Mouse (Mus musculus) neural tube, embryonic 15.5 days (tissue): ENCODE measurements at regions not wholly inside any gene's neighbourhood (a gene's known extent, or its start where the extent isn't known, plus 50 kb on each side); places are given as distances from the start of the nearest gene placed in this dataset.
A peak's percentile ranks its signal among the peaks of the same experiment; 100 is the strongest.

ENCODE experiments used
- ATAC-seq: fragments of 200-750 bp; cut with Nextera tagmentation; 2 replicates; pipeline ENCODE4 v1.8.0; 2017; ENCODE audit warnings: mild to moderate bottlenecking, moderate TSS enrichment, moderate library complexity; ENCODE audit not compliant: low FRiP score
- H3K27ac ChIP-seq: fragments of 300-500 bp; sonication (generic); replicated peaks from 2 replicates; pipeline ENCODE4 v1.5.1; 2015; ENCODE audit warnings: mild to moderate bottlenecking, inconsistent platforms
- H3K27me3 ChIP-seq: fragments of 300-500 bp; sonication (generic); replicated peaks from 2 replicates; pipeline ENCODE4 v1.6.1; 2015; ENCODE audit warnings: inconsistent platforms
- H3K36me3 ChIP-seq: fragments of 300-500 bp; sonication (generic); 2 replicates; pipeline ENCODE4 v1.6.1; 2015; ENCODE audit warnings: inconsistent platforms
- H3K4me1 ChIP-seq: fragments of 300-500 bp; sonication (generic); 2 replicates; pipeline ENCODE4 v1.6.1; 2015; ENCODE audit warnings: inconsistent platforms
- H3K4me2 ChIP-seq: fragments of 300-500 bp; sonication (generic); 2 replicates; pipeline ENCODE4 v1.6.1; 2015; ENCODE audit warnings: inconsistent platforms, mild to moderate bottlenecking, moderate library complexity
- H3K4me3 ChIP-seq: fragments of 300-500 bp; sonication (generic); replicated peaks from 2 replicates; pipeline ENCODE4 v1.5.1; 2015; ENCODE audit warnings: mild to moderate bottlenecking, inconsistent platforms
- H3K9ac ChIP-seq: fragments of 300-500 bp; sonication (generic); replicated peaks from 2 replicates; pipeline ENCODE4 v1.6.1; 2015; ENCODE audit warnings: mild to moderate bottlenecking, inconsistent platforms
- H3K9me3 ChIP-seq: fragments of 300-500 bp; sonication (generic); replicated peaks from 2 replicates; pipeline ENCODE4 v1.6.1; 2016; ENCODE audit warnings: inconsistent platforms
- WGBS: fragments of 180-500 bp; shearing (Covaris S2); methylation state at CpG from one replicate; pipeline ENCODE4 v1.1.7; 2015; ENCODE audit warnings: mixed read lengths; 5-methylcytosine and 5-hydroxymethylcytosine counted together

GRCm38 (mm10) chr14:79890280-79890679 lies 93.6 kb upstream of the Olfm4 start:
- Histone ChIP-seq H3K9ac (no peak overlapping the region), H3K4me1 (0 out of 2 replicates have a peak, but pooled peaks cover 6% of the 10 kb centered on the region), H3K9me3 (no peaks in the 10 kb centered on the region), H3K27ac (no peak overlapping the region), H3K36me3 (no peaks in the 10 kb centered on the region), H3K4me2 (no peak overlapping the region), H3K27me3 (peaks cover 8% of the 10 kb centered on the region), H3K4me3 (no peak overlapping the region)
- WGBS, result 81% methylated on average over 4 of the region's 4 CpGs
- ATAC-seq, result no peak

DNA sequence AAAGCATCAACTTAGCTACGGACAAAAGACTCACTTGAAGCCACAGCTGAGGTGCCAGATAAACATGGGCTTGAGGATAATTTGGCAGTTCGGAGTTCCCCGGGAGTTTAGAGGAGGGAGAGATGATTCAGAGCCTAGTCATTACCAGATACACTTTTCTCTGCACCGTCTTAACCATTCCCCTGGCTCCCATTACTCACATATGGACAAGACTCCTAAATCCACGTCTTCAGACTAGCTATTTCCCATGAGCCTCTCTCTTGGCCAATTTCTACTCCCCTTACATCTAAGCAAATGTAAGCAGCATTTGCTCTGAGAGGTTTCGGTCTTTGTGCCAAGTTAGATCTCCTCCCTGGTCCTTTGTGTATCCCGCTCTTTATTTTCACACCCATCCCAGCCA lies 100.4 kb upstream of the Olfm4 start:
- H3K4me1 ChIP-seq, result peaks cover 37% of the 10 kb centered on the region
- H3K27me3 ChIP-seq, result peaks cover 8% of the 10 kb centered on the region
- no peaks in the 10 kb centered on the region for H3K36me3 ChIP-seq
- H3K9ac ChIP-seq, result no peak overlapping the region
- no peak overlapping the region for H3K4me2 ChIP-seq
- no peak overlapping the region for H3K27ac ChIP-seq
- H3K9me3 ChIP-seq, result no peaks in the 10 kb centered on the region
- ATAC-seq, result no peak
- no peak overlapping the region for H3K4me3 ChIP-seq
- 50% methylated on average over 7 of the region's 7 CpGs for WGBS

- Histone ChIP-seq H3K36me3 (no peaks in the 10 kb centered on the region), H3K9me3 (no peaks in the 10 kb centered on the region)
- no peak for ATAC-seq
Measured at GRCm38 (mm10) chr14:79881726-79882125, 102.2 kb upstream of the Olfm4 start.

GRCm38 (mm10) chr14:79880065-79880755 lies 103.7 kb upstream of the Olfm4 start:
- H3K4me1 ChIP-seq, result peaks cover 40% of the 10 kb centered on the region
- peak; percentile 45; the same call in 1 of the 2 replicates for ATAC-seq
- no peaks in the 10 kb centered on the region for H3K36me3 ChIP-seq
- 14% methylated on average over 5 of the region's 5 CpGs for WGBS
- H3K4me3 ChIP-seq, result no peak overlapping the region
- H3K27me3 ChIP-seq, result peaks cover 6% of the 10 kb centered on the region
- H3K27ac ChIP-seq, result no peak overlapping the region
- no peak overlapping the region for H3K4me2 ChIP-seq
- no peak overlapping the region for H3K9ac ChIP-seq
- no peaks in the 10 kb centered on the region for H3K9me3 ChIP-seq

More at GRCm38 (mm10) chr14:79881726-79882125, 102.2 kb upstream of the Olfm4 start:
- Histone ChIP-seq H3K4me3 (no peak overlapping the region), H3K9ac (no peak overlapping the region), H3K27ac (no peak overlapping the region), H3K4me2 (no peak overlapping the region), H3K4me1 (peaks cover 40% of the 10 kb centered on the region), H3K27me3 (peaks cover 11% of the 10 kb centered on the region)
- 9% methylated on average over 9 of the region's 9 CpGs for WGBS

- Histone ChIP-seq H3K9me3 (no peaks in the 10 kb centered on the region), H3K27ac (peak overlapping the region; percentile 73), H3K27me3 (peaks cover 8% of the 10 kb centered on the region; the same call in 1 of the 2 replicates), H3K9ac (no peak overlapping the region), H3K4me2 (peak overlapping the region; percentile 19; the same call in 1 of the 2 replicates), H3K36me3 (no peaks in the 10 kb centered on the region), H3K4me1 (peaks cover 40% of the 10 kb centered on the region), H3K4me3 (no peak overlapping the region)
- WGBS, result 27% methylated on average over 11 of the region's 11 CpGs
- peak; percentile 36; the same call in 1 of the 2 replicates for ATAC-seq
Measured at GRCm38 (mm10) chr14:79879333-79880035, 104.4 kb upstream of the Olfm4 start.

DNA sequence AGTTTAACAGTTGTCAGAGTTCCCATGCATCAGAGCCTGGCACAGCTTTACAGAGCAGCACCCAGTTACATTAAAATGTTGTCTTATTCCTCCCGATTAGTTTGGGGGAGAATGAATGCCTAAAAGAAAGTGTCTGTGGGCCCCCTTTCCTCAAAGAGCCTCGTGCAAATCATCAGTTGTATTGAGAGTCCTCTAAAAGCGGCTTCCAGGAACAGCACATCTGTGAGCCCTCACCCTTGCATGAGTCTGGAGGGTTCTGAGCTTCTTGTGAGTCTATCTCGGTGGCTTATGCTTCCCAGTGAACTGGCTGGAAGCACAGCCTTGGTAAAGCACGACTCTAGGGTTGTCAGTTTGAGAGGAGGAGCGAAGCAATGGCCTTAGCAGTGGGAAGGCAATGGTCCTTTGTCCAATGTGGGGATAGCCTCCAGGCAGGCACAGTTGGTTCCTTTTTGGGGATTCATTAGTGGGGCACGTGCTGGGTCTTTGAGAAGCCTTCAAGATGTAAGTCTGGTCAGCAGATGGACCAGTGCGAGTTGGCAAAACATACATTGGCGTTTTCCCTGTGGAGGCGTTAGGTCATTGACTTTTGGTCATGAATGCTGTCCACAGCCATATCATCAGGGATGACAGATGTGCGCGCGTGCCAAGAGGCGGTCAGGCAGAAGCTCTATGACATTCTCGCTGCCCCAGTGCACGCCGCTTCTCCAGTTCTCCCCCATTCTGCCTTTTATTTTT lies 105.4 kb upstream of the Olfm4 start:
- Histone ChIP-seq H3K27ac (0 out of 2 replicates have a peak overlapping the region, but pooled peaks have one; percentile 73), H3K9ac (no peak overlapping the region)
- ATAC-seq, result no peak

GRCm38 (mm10) chr14:79873062-79873461 lies 102.0 kb upstream of the Pcdh8 start:
- 9% methylated on average over 13 of the region's 13 CpGs for WGBS
- Histone ChIP-seq H3K27me3 (peaks cover 8% of the 10 kb centered on the region; the same call in 1 of the 2 replicates), H3K9ac (no peak overlapping the region), H3K9me3 (no peaks in the 10 kb centered on the region), H3K4me3 (no peak overlapping the region), H3K27ac (peak overlapping the region; percentile 28; the same call in 1 of the 2 replicates), H3K4me2 (no peak overlapping the region), H3K4me1 (peaks cover 17% of the 10 kb centered on the region), H3K36me3 (no peaks in the 10 kb centered on the region)
- peak; percentile 45; the same call in 1 of the 2 replicates for ATAC-seq

More for the DNA sequence above, 105.4 kb upstream of the Olfm4 start:
- no peak overlapping the region for H3K4me3 ChIP-seq
- peaks cover 42% of the 10 kb centered on the region for H3K4me1 ChIP-seq
- no peak overlapping the region for H3K4me2 ChIP-seq
- H3K9me3 ChIP-seq, result no peaks in the 10 kb centered on the region
- H3K27me3 ChIP-seq, result peaks cover 8% of the 10 kb centered on the region; the same call in 1 of the 2 replicates
- WGBS, result 60% methylated on average over 17 of the region's 17 CpGs
- H3K36me3 ChIP-seq, result no peaks in the 10 kb centered on the region

DNA sequence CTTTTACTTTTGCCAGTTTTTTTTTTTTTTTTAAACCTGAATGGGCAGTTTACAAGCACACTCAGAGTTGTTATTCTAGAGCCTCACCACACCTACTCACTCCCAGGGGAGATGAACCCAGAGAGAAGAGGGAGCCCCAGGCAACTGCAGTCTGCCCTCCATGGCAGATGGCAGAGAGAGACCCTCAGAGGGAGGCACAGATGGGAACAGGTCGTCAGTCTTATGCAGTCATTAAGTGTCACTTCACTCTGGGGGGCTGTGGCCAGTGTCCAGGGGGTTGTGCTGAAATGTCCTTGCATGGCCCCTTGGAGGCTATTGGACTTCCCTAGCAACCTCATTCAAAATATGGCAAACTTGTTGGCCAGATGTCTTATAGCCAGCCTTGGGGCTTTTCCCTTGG lies 101.3 kb upstream of the Pcdh8 start:
- H3K9me3 ChIP-seq, result no peaks in the 10 kb centered on the region
- no peak for ATAC-seq
- H3K4me1 ChIP-seq, result peaks cover 17% of the 10 kb centered on the region
- peaks cover 8% of the 10 kb centered on the region; the same call in 1 of the 2 replicates for H3K27me3 ChIP-seq
- no peak overlapping the region for H3K4me2 ChIP-seq
- 5% methylated on average over 1 of the region's 1 CpGs for WGBS
- H3K27ac ChIP-seq, result 0 out of 2 replicates have a peak overlapping the region, but pooled peaks have one; percentile 28
- H3K4me3 ChIP-seq, result no peak overlapping the region
- H3K9ac ChIP-seq, result no peak overlapping the region
- H3K36me3 ChIP-seq, result no peaks in the 10 kb centered on the region

- 55% methylated on average over 1 of the region's 1 CpGs for WGBS
- Histone ChIP-seq H3K36me3 (no peaks in the 10 kb centered on the region), H3K4me1 (peaks cover 17% of the 10 kb centered on the region), H3K4me2 (no peak overlapping the region), H3K4me3 (no peak overlapping the region), H3K9me3 (no peaks in the 10 kb centered on the region; the same call in 1 of the 2 replicates), H3K27ac (no peak overlapping the region), H3K9ac (no peak overlapping the region), H3K27me3 (no peaks in the 10 kb centered on the region)
- ATAC-seq, result no peak
Measured at GRCm38 (mm10) chr14:79869325-79869724, 98.2 kb upstream of the Pcdh8 start.

DNA sequence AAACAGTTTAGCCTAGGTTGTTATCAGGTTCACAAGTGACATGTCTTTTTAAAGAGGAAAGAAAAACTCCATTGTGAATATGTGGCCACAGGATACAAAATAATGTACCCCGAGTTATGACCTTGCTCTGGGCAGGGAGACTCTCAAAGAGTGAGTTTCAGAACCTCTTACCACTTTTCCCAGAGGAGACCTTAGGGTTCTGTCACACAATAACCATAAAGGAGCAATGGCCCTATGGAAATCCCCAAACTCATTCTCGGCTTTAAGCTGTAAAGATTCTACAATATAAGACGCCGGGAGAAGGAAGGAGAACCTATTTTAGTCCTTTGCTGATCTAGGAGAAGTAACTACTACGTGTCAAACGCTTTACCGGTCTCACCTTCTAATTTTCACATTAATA lies 85.1 kb upstream of the Pcdh8 start:
- Histone ChIP-seq H3K9me3 (no peaks in the 10 kb centered on the region), H3K36me3 (no peaks in the 10 kb centered on the region), H3K4me1 (peaks cover 9% of the 10 kb centered on the region), H3K27ac (no peak overlapping the region), H3K27me3 (no peaks in the 10 kb centered on the region; the same call in 1 of the 2 replicates), H3K4me2 (no peak overlapping the region), H3K4me3 (no peak overlapping the region), H3K9ac (no peak overlapping the region)
- WGBS, result 81% methylated on average over 7 of the region's 7 CpGs
- no peak for ATAC-seq

- Histone ChIP-seq H3K27me3 (no peaks in the 10 kb centered on the region; the same call in 1 of the 2 replicates), H3K27ac (no peak overlapping the region), H3K4me2 (no peak overlapping the region), H3K36me3 (no peaks in the 10 kb centered on the region), H3K9me3 (no peaks in the 10 kb centered on the region), H3K9ac (no peak overlapping the region), H3K4me1 (peaks cover 14% of the 10 kb centered on the region), H3K4me3 (no peak overlapping the region)
- ATAC-seq, result no peak
- WGBS, result 87% methylated on average over 5 of the region's 5 CpGs
Measured at GRCm38 (mm10) chr14:79854216-79854615, 83.1 kb upstream of the Pcdh8 start.
